Mouse (Mus musculus): ENCODE measurements around the gene Stim2.

Gene Stim2

GRCm38 (mm10) chr5:54101960-54102359 lies 103.7 kb downstream of the Stim2 start:
- in situ Hi-C loops (cut with MboI; ENCODE audit: unreplicated experiment in 2 of 2) = loop anchor here (5.0 to 25.0 kb wide), 5 partner anchors 105 to 1940 kb away; partner anchors contain the start of genes Dhx15 (in 1 of the 2) and Stim2 (in 1 of the 2)

GRCm38 (mm10) chr5:54106669-54107068 lies 108.4 kb downstream of the Stim2 start:
- in situ Hi-C loops (cut with MboI; ENCODE audit: unreplicated experiment in 2 of 2) = loop anchor here (25.0 kb wide), 4 partner anchors 494 to 1944 kb away; partner anchors contain the start of gene Dhx15 (in 1 of the 2)

- in situ Hi-C loops (cut with MboI; ENCODE audit: unreplicated experiment in 2 of 2) = loop anchor here (25.0 kb wide), 4 partner anchors 495 to 1945 kb away; partner anchors contain the start of gene Dhx15 (in 1 of the 2)
Measured at GRCm38 (mm10) chr5:54107069-54107468, 108.8 kb downstream of the Stim2 start.

GRCm38 (mm10) chr5:54109096-54109495 lies 110.8 kb downstream of the Stim2 start:
- in situ Hi-C loops (cut with MboI; ENCODE audit: unreplicated experiment in 2 of 2) = loop anchor here (25.0 kb wide), 4 partner anchors 497 to 1947 kb away; partner anchors contain the start of gene Dhx15 (in 1 of the 2)

GRCm38 (mm10) chr5:54110789-54111188 lies 112.5 kb downstream of the Stim2 start:
- in situ Hi-C loops (cut with MboI; ENCODE audit: unreplicated experiment in 2 of 2) = loop anchor here (5.0 to 25.0 kb wide), 9 partner anchors 243 to 1948 kb away; partner anchors contain the start of gene Dhx15 (in 1 of the 2)

GRCm38 (mm10) chr5:54113284-54113683 lies 115.0 kb downstream of the Stim2 start:
- in situ Hi-C loops (cut with MboI; ENCODE audit: unreplicated experiment in 2 of 2) = loop anchor here (5.0 to 25.0 kb wide), 9 partner anchors 246 to 1951 kb away; partner anchors contain the start of gene Dhx15 (in 1 of the 2)

- in situ Hi-C loops (cut with MboI; ENCODE audit: unreplicated experiment in 2 of 2) = loop anchor here (10.0 to 25.0 kb wide), 7 partner anchors 472 to 1954 kb away; partner anchors contain the start of gene Dhx15 (in 1 of the 2)
Measured at GRCm38 (mm10) chr5:54116538-54116937, 118.2 kb downstream of the Stim2 start.

GRCm38 (mm10) chr5:54118410-54119212 lies 120.3 kb downstream of the Stim2 start:
- in situ Hi-C loops (cut with MboI; ENCODE audit: unreplicated experiment in 2 of 2) = loop anchor here (10.0 to 25.0 kb wide), 7 partner anchors 474 to 1956 kb away; partner anchors contain the start of gene Dhx15 (in 1 of the 2)

- in situ Hi-C loops (cut with MboI; ENCODE audit: unreplicated experiment in 2 of 2) = no loop called here
Measured at GRCm38 (mm10) chr5:54148091-54148795, 149.9 kb downstream of the Stim2 start.

GRCm38 (mm10) chr5:54154503-54155226 lies 156.4 kb downstream of the Stim2 start:
- in situ Hi-C loops (cut with MboI; ENCODE audit: unreplicated experiment in 2 of 2) = no loop called here

- in situ Hi-C loops (cut with MboI; ENCODE audit: unreplicated experiment in 2 of 2) = no loop called here
Measured at GRCm38 (mm10) chr5:54155227-54155776, 157.0 kb downstream of the Stim2 start.

- in situ Hi-C loops (cut with MboI; ENCODE audit: unreplicated experiment in 2 of 2) = no loop called here
Measured at GRCm38 (mm10) chr5:54155916-54156315, 157.6 kb downstream of the Stim2 start.

- in situ Hi-C loops (cut with MboI; ENCODE audit: unreplicated experiment in 2 of 2) = no loop called here
Measured at GRCm38 (mm10) chr5:54156944-54157527, 158.7 kb downstream of the Stim2 start.

GRCm38 (mm10) chr5:54158230-54158629 lies 159.9 kb downstream of the Stim2 start:
- in situ Hi-C loops (cut with MboI; ENCODE audit: unreplicated experiment in 2 of 2) = no loop called here

- in situ Hi-C loops (cut with MboI; ENCODE audit: unreplicated experiment in 2 of 2) = no loop called here
Measured at GRCm38 (mm10) chr5:54159156-54159793, 161.0 kb downstream of the Stim2 start.

GRCm38 (mm10) chr5:54160561-54160960 lies 162.3 kb downstream of the Stim2 start:
- in situ Hi-C loops (cut with MboI; ENCODE audit: unreplicated experiment in 2 of 2) = no loop called here

GRCm38 (mm10) chr5:54163890-54164289 lies 165.6 kb downstream of the Stim2 start:
- in situ Hi-C loops (cut with MboI; ENCODE audit: unreplicated experiment in 2 of 2) = no loop called here

All from v-Abl transformed pro-B cells (cell line).